Mouse (Mus musculus): ENCODE measurements around the gene Limch1. TPM values are rescaled to one million over a fixed set of nuclear protein-coding genes. Genes with fewer than 3 reads are reported as not detected.

Limch1 gene
- total RNA-seq, 1 experiment = 7.5 TPM

DNA sequence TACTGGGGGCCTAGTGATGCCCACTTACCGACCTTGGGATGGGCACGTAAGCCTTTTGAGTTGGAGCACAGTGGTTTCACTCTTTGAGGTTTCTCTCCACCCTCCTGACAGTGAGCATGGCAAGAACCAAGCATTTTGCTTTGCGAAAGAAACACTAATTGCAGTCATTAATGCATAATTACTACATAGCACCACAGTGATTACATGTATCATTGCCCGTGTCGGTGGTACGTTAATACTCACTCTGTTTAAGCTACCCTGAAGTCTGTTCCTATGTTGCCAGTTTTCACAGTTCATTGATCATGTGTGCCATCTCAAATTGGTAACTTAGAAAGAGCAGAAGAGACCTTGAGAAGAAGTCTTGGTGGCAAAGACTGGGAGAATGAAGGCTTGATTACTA, 127.1 kb downstream of the Limch1 start:
- H3K9ac ChIP-seq (ENCODE audit: insufficient read depth, low read depth, low read length, poor library complexity, severe bottlenecking) = no peak overlapping the region
- H3K4me3 ChIP-seq (ENCODE audit: insufficient read depth in 1 of 2, low read depth in 1 of 2, low read length in 2 of 2, poor library complexity in 1 of 2, severe bottlenecking in 1 of 2) = no peak overlapping the region
- H3K9me3 ChIP-seq (ENCODE audit: control insufficient read depth, insufficient read depth, low read depth, low read length) = no peaks in the 10 kb centered on the region
- TF ChIP-seq HCFC1 (IDR thresholded peaks at IDR 0.05; ENCODE audit: borderline replicate concordance, insufficient read depth, low read length) = no peak
- no peak for TF ChIP-seq MAFK (IDR thresholded peaks at IDR 0.05; ENCODE audit: insufficient read depth, low read depth, low read length)
- TF ChIP-seq ZNF384 (IDR thresholded peaks at IDR 0.05; ENCODE audit: low read depth, low read length) = no peak
- TF ChIP-seq ZC3H11A (IDR thresholded peaks at IDR 0.05; ENCODE audit: borderline replicate concordance, low read depth, low read length) = no peak
- no peak for TF ChIP-seq CHD2 (IDR thresholded peaks at IDR 0.05; ENCODE audit: low read depth, low read length)
- H3K36me3 ChIP-seq (ENCODE audit: control insufficient read depth, insufficient read depth, low read length, poor library complexity, severe bottlenecking) = no peaks in the 10 kb centered on the region
- no peaks in the 10 kb centered on the region for H3K4me1 ChIP-seq (ENCODE audit: control insufficient read depth in 2 of 2, insufficient read depth in 2 of 2, low read length in 2 of 2, poor library complexity in 1 of 2)
- DNase-seq (ENCODE audit: low read depth, low spot score) = no peak
- H3K27ac ChIP-seq (ENCODE audit: insufficient read depth, low read depth, low read length, poor library complexity, severe bottlenecking) = no peak overlapping the region
- in situ Hi-C loops (cut with MboI; ENCODE audit: low sequenced_read_pairs in 2 of 2, unreplicated experiment in 2 of 2) = no loop called here

DNA sequence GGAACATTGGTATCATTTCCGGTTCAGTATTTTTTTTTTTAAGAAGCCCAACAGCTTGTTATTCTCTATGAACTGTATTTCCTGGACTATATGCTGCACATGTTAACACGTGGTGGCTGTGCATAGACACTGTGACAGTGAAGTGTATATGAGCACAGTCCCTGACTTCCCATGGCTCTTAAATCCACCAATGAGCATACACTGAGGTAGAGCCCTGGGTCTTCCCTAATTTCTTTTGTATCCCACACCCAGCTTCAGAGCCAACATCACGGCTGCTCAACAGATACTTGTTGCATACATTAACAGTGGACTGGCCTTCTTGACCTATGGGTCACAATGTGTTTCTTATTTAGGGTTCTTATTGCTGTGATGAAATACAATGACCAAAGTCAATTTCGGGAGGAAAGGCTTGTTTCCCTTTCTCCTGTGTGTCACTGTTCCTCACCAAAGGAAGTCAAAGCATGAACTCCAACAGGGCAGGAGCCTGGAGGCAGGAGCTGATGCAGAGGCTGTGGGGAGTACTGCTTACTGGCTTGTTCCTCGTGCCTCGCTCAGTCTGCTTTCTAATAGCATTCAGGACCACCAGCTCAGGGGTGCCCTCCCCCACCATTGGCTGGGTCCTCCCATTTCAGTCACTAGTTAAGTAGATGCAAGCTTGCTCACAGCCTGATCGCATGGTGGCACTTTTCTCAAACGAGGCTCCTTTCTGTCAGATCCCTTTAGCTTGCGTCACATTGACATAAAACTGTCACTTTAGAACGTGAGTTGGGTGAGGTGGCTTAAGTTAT, 130.6 kb downstream of the Limch1 start:
- H3K9ac ChIP-seq (ENCODE audit: insufficient read depth, low read depth, low read length, poor library complexity, severe bottlenecking) = no peak overlapping the region

DNA sequence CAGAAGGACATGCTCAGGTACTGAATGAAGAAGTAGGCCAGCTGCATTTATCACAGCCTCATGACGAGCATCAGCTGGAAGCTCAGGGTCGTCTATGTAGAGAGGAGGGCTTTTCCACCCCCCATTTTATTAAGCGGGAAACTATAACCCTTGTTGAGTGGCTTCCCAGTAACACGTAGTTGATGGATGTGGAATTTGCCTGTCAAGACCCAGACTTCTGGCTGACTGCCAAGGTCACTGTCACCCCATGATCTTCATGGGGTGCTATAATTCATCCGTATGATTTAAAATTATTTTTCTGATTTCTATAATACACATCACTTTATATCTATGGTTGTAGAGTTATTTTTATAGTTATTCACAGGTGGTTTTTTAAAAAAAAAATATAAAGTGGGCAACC, 131.4 kb downstream of the Limch1 start:
- Histone ChIP-seq H3K36me3 (ENCODE audit: control insufficient read depth, insufficient read depth, low read length, poor library complexity, severe bottlenecking) (no peaks in the 10 kb centered on the region), H3K9ac (ENCODE audit: insufficient read depth, low read depth, low read length, poor library complexity, severe bottlenecking) (no peak overlapping the region), H3K9me3 (ENCODE audit: control insufficient read depth, insufficient read depth, low read depth, low read length) (no peaks in the 10 kb centered on the region), H3K4me1 (ENCODE audit: control insufficient read depth in 2 of 2, insufficient read depth in 2 of 2, low read length in 2 of 2, poor library complexity in 1 of 2) (no peaks in the 10 kb centered on the region), H3K27ac (ENCODE audit: insufficient read depth, low read depth, low read length, poor library complexity, severe bottlenecking) (no peak overlapping the region), H3K4me3 (ENCODE audit: insufficient read depth in 1 of 2, low read depth in 1 of 2, low read length in 2 of 2, poor library complexity in 1 of 2, severe bottlenecking in 1 of 2) (no peak overlapping the region)
- DNase-seq (ENCODE audit: low read depth, low spot score) = no peak
- in situ Hi-C loops (cut with MboI; ENCODE audit: low sequenced_read_pairs in 2 of 2, unreplicated experiment in 2 of 2) = no loop called here
- TF ChIP-seq ZC3H11A (IDR thresholded peaks at IDR 0.05; ENCODE audit: borderline replicate concordance, low read depth, low read length) (no peak), CHD2 (IDR thresholded peaks at IDR 0.05; ENCODE audit: low read depth, low read length) (no peak), HCFC1 (IDR thresholded peaks at IDR 0.05; ENCODE audit: borderline replicate concordance, insufficient read depth, low read length) (no peak), MAFK (IDR thresholded peaks at IDR 0.05; ENCODE audit: insufficient read depth, low read depth, low read length) (no peak), ZNF384 (IDR thresholded peaks at IDR 0.05; ENCODE audit: low read depth, low read length) (no peak)

More for the DNA sequence above, 130.6 kb downstream of the Limch1 start:
- no peak for DNase-seq (ENCODE audit: low read depth, low spot score)
- H3K27ac ChIP-seq (ENCODE audit: insufficient read depth, low read depth, low read length, poor library complexity, severe bottlenecking) = no peak overlapping the region
- H3K36me3 ChIP-seq (ENCODE audit: control insufficient read depth, insufficient read depth, low read length, poor library complexity, severe bottlenecking) = no peaks in the 10 kb centered on the region
- in situ Hi-C loops (cut with MboI; ENCODE audit: low sequenced_read_pairs in 2 of 2, unreplicated experiment in 2 of 2) = no loop called here
- no peaks in the 10 kb centered on the region for H3K4me1 ChIP-seq (ENCODE audit: control insufficient read depth in 2 of 2, insufficient read depth in 2 of 2, low read length in 2 of 2, poor library complexity in 1 of 2)
- TF ChIP-seq HCFC1 (IDR thresholded peaks at IDR 0.05; ENCODE audit: borderline replicate concordance, insufficient read depth, low read length) (no peak), CHD2 (IDR thresholded peaks at IDR 0.05; ENCODE audit: low read depth, low read length) (no peak), MAFK (IDR thresholded peaks at IDR 0.05; ENCODE audit: insufficient read depth, low read depth, low read length) (no peak), ZNF384 (IDR thresholded peaks at IDR 0.05; ENCODE audit: low read depth, low read length) (no peak), ZC3H11A (IDR thresholded peaks at IDR 0.05; ENCODE audit: borderline replicate concordance, low read depth, low read length) (no peak)
- no peak overlapping the region for H3K4me3 ChIP-seq (ENCODE audit: insufficient read depth in 1 of 2, low read depth in 1 of 2, low read length in 2 of 2, poor library complexity in 1 of 2, severe bottlenecking in 1 of 2)
- no peaks in the 10 kb centered on the region for H3K9me3 ChIP-seq (ENCODE audit: control insufficient read depth, insufficient read depth, low read depth, low read length)

DNA sequence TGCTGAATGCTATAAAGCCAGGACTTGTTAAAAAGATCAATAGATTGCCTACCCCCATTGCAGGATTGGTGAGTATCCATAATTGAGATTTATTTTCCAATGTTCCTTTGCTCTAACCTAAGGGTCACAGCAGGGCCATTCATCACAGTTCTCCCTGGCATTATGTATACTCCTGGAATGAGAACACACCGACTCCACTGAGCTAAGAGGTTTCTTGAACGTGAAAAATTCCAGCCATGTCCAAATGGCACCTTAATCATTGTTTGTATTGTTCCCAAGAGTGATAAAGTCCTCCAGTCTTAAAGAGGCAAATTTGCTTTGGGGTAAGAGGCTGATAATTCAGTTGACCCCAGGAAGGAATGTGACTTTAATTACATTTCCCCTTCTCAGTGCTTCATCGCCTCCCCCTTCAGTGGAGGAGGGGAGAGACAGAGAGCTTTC, 136.3 kb downstream of the Limch1 start:
- Histone ChIP-seq H3K36me3 (ENCODE audit: control insufficient read depth, insufficient read depth, low read length, poor library complexity, severe bottlenecking) (no peaks in the 10 kb centered on the region), H3K9ac (ENCODE audit: insufficient read depth, low read depth, low read length, poor library complexity, severe bottlenecking) (no peak overlapping the region), H3K27ac (ENCODE audit: insufficient read depth, low read depth, low read length, poor library complexity, severe bottlenecking) (no peak overlapping the region), H3K4me1 (ENCODE audit: control insufficient read depth in 2 of 2, insufficient read depth in 2 of 2, low read length in 2 of 2, poor library complexity in 1 of 2) (no peaks in the 10 kb centered on the region), H3K4me3 (ENCODE audit: insufficient read depth in 1 of 2, low read depth in 1 of 2, low read length in 2 of 2, poor library complexity in 1 of 2, severe bottlenecking in 1 of 2) (no peak overlapping the region), H3K9me3 (ENCODE audit: control insufficient read depth, insufficient read depth, low read depth, low read length) (no peaks in the 10 kb centered on the region)
- no peak for TF ChIP-seq HCFC1 (IDR thresholded peaks at IDR 0.05; ENCODE audit: borderline replicate concordance, insufficient read depth, low read length)
- TF ChIP-seq ZC3H11A (IDR thresholded peaks at IDR 0.05; ENCODE audit: borderline replicate concordance, low read depth, low read length) = no peak
- TF ChIP-seq CHD2 (IDR thresholded peaks at IDR 0.05; ENCODE audit: low read depth, low read length) = no peak
- TF ChIP-seq ZNF384 (IDR thresholded peaks at IDR 0.05; ENCODE audit: low read depth, low read length) = no peak
- TF ChIP-seq MAFK (IDR thresholded peaks at IDR 0.05; ENCODE audit: insufficient read depth, low read depth, low read length) = no peak
- no peak for DNase-seq (ENCODE audit: low read depth, low spot score)
- in situ Hi-C loops (cut with MboI; ENCODE audit: low sequenced_read_pairs in 2 of 2, unreplicated experiment in 2 of 2) = no loop called here
